8 mouse cellular contexts compared by ENCODE assay signal in genomic region chr11:61225941-61226412, GRCm38 (mm10). TPM values are rescaled to one million over a fixed set of nuclear protein-coding genes. Genes with fewer than 3 reads are reported as not detected.
DNase-seq lines count a peak whose midpoint lies in the region; ATAC-seq lines count a peak whose summit lies in the region.

No protein-coding gene starts in this region.

- WGBS in heart, embryonic 10.5 days: 64% methylated on average over 6 of the region's 6 CpGs
- 71% methylated on average over 6 of the region's 6 CpGs for WGBS in intestine, embryonic 16.5 days

- no peaks in the 10 kb centered on the region for H3K36me3 ChIP-seq in heart, embryonic 10.5 days
- H3K36me3 ChIP-seq in intestine, embryonic 16.5 days (ENCODE audit: control insufficient read depth, insufficient read depth, low read length): no peaks in the 10 kb centered on the region

- H3K27me3 ChIP-seq in heart, embryonic 10.5 days (ENCODE audit: insufficient read depth, poor library complexity, severe bottlenecking): no peaks in the 10 kb centered on the region
- no peaks in the 10 kb centered on the region for H3K27me3 ChIP-seq in intestine, embryonic 16.5 days (replicated peaks; ENCODE audit: control insufficient read depth, insufficient read depth, low read length)

- H3K4me1 ChIP-seq in heart, embryonic 10.5 days: peaks cover 32% of the 10 kb centered on the region
- H3K4me1 ChIP-seq in intestine, embryonic 16.5 days (ENCODE audit: control insufficient read depth, insufficient read depth, low read length): no peaks in the 10 kb centered on the region

- no peak overlapping the region for H3K9ac ChIP-seq in intestine, embryonic 16.5 days (ENCODE audit: low read depth, low read length)

- no peak for ATAC-seq in monocyte, adult 5-6 weeks (replicated peaks; ENCODE audit: insufficient number of reproducible peaks, low FRiP score, low TSS enrichment, poor library complexity, severe bottlenecking)
- no peak for ATAC-seq in intestine, embryonic 16.5 days
- no peak for ATAC-seq in erythroid progenitor cell, adult 5-6 weeks (replicated peaks; ENCODE audit: low FRiP score, poor library complexity, severe bottlenecking)

- no peak overlapping the region for H3K4me2 ChIP-seq in intestine, embryonic 16.5 days (ENCODE audit: low read depth, low read length)

- no peaks in the 10 kb centered on the region for H3K9me3 ChIP-seq in heart, embryonic 10.5 days
- no peaks in the 10 kb centered on the region for H3K9me3 ChIP-seq in intestine, embryonic 16.5 days (ENCODE audit: control insufficient read depth, low read length)

- H3K27ac ChIP-seq in heart, embryonic 10.5 days: peak overlapping the region; percentile 18; the same call in 1 of the 2 replicates
- no peak overlapping the region for H3K27ac ChIP-seq in intestine, embryonic 16.5 days (ENCODE audit: low read length)

- peak; percentile 71 for DNase-seq in adipocyte (ENCODE audit: low spot score)
- DNase-seq in cerebellum, adult 11-12 months: peak; percentile 98
- no peak for DNase-seq in heart, embryonic 10.5 days (ENCODE audit: low spot score)
- peak; percentile 58 to 71 for DNase-seq in left cerebral cortex, postnatal 36 days (ENCODE audit: low spot score in 2 of 2)
- DNase-seq in embryo, embryonic 11 days: no peak

- intact Hi-C loops in left cerebral cortex, postnatal 36 days (cut with DNase I): no loop called here

- H3K4me3 ChIP-seq in heart, embryonic 10.5 days: no peak overlapping the region
- H3K4me3 ChIP-seq in intestine, embryonic 16.5 days (ENCODE audit: low read length): no peak overlapping the region

RNA-seq across cellular contexts. Expression of gene Aldh3a1, which starts 18.6 kb away (rescaled TPM):
- polyA plus RNA-seq in heart, embryonic 10.5 days (2016; fragmentation: Nextera tagmentation; extraction: Ambion mirVana): not detected in 2 replicates
- total RNA-seq in left cerebral cortex, postnatal 36 days (2021): 1 to 10 TPM in 1 of 2 experiments, under 1 TPM in 1; 0.91 to 3.3 TPM
- total RNA-seq in monocyte, adult 5-6 weeks (2017): not detected in 3 replicates
- 0.07 and 0.12 TPM in 2 replicates for polyA plus RNA-seq in intestine, embryonic 16.5 days (2015; fragmentation: Nextera tagmentation; extraction: Ambion mirVana)
- not detected in 2 replicates for total RNA-seq in erythroid progenitor cell, adult 5-6 weeks (2015; ENCODE audit: low replicate concordance)
- not detected in 2 replicates for total RNA-seq in erythroid progenitor cell, adult 5-6 weeks (2017; ENCODE audit: low replicate concordance)

RNA-seq across cellular contexts. Expression of gene Aldh3a2, which starts 41.3 kb away (rescaled TPM):
- polyA plus RNA-seq in heart, embryonic 10.5 days (2016; fragmentation: Nextera tagmentation; extraction: Ambion mirVana): 26.3 and 29.1 TPM in 2 replicates
- 10 to 100 TPM; 51.1 to 52.1 TPM for total RNA-seq in left cerebral cortex, postnatal 36 days (2021)
- 54.7 to 73.1 TPM (median 66.9 TPM) in 3 replicates for total RNA-seq in monocyte, adult 5-6 weeks (2017)
- polyA plus RNA-seq in intestine, embryonic 16.5 days (2015; fragmentation: Nextera tagmentation; extraction: Ambion mirVana): 63.7 and 66.0 TPM in 2 replicates
- 15.1 and 23.5 TPM in 2 replicates for total RNA-seq in erythroid progenitor cell, adult 5-6 weeks (2015; ENCODE audit: low replicate concordance)
- total RNA-seq in erythroid progenitor cell, adult 5-6 weeks (2017; ENCODE audit: low replicate concordance): 6.4 and 8.2 TPM in 2 replicates

RNA-seq across cellular contexts. Expression of gene Usp22, which starts 51.1 kb away (rescaled TPM):
- 105 and 106 TPM in 2 replicates for polyA plus RNA-seq in heart, embryonic 10.5 days (2016; fragmentation: Nextera tagmentation; extraction: Ambion mirVana)
- 100 to 1,000 TPM; 203 to 226 TPM for total RNA-seq in left cerebral cortex, postnatal 36 days (2021)
- 40.7 to 65.8 TPM (median 44.4 TPM) in 3 replicates for total RNA-seq in monocyte, adult 5-6 weeks (2017)
- 72.5 and 80.2 TPM in 2 replicates for polyA plus RNA-seq in intestine, embryonic 16.5 days (2015; fragmentation: Nextera tagmentation; extraction: Ambion mirVana)
- total RNA-seq in erythroid progenitor cell, adult 5-6 weeks (2015; ENCODE audit: low replicate concordance): 4.2 and 4.7 TPM in 2 replicates
- total RNA-seq in erythroid progenitor cell, adult 5-6 weeks (2017; ENCODE audit: low replicate concordance): 7.7 and 17.5 TPM in 2 replicates

Comparison
In these comparisons a context has a peak if more than half of its experiments do, and no peak if none do; other contexts are left out.
1. DNase-seq: peak in adipocyte (single experiment), cerebellum, adult 11-12 months (single experiment) and left cerebral cortex, postnatal 36 days (2 of 2); none in heart, embryonic 10.5 days (single experiment) and embryo, embryonic 11 days (single experiment).